In the genomic region with DNA sequence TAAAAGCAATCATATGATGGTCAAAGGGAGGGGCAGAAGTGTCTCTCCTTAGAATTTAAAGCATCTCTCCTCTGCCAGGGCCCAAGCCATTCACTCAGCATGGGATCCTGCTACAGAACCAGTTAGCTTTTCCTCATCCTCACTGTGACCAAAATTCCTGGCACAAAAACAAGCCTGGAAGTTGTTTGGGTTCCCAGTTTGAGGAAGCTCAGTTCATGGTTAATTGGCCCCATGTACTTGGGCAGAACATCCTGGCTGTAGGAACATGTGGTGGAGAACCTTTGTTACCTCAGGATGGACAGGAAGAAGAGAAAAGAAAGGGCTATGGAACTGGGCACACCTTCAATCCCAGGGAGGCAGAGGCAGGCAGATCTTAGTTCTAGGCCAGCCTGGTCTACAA, we compare ENCODE assay signal across 23 mouse cellular contexts. TPM values are rescaled to one million over a fixed set of nuclear protein-coding genes. Genes with fewer than 3 reads are reported as not detected.
A peak's percentile ranks its signal among the peaks of the same experiment; 100 is the strongest.
DNase-seq lines count a peak whose midpoint lies in the region; ATAC-seq and TF ChIP-seq lines count a peak whose summit lies in the region.
"Had no signal": no experiment of that assay in that cellular context is flagged by ENCODE, and none has a peak within 500 bp of the region (broad histone marks: within the 10 kb centered on the region; RNA-seq: fewer than 3 reads in every experiment).

No protein-coding gene starts in this region.

- TF ChIP-seq EP300 in heart, postnatal 0 days (IDR thresholded peaks at IDR 0.05; ENCODE audit: low read depth): no peak

- H3K4me1 ChIP-seq in heart, postnatal 0 days (ENCODE audit: control insufficient read depth, insufficient read depth): peaks cover 13% of the 10 kb centered on the region
- peaks cover 26% of the 10 kb centered on the region for H3K4me1 ChIP-seq in brown adipose tissue, adult 24 weeks (ENCODE audit: control insufficient read depth, insufficient read depth, insufficient read length, low read length)
- H3K4me1 ChIP-seq: embryonic facial prominence, embryonic 13.5 days; embryonic facial prominence, embryonic 15.5 days; forebrain, embryonic 10.5 days; forebrain, embryonic 12.5 days had no signal

- no peak overlapping the region for H3K9ac ChIP-seq in heart, postnatal 0 days (replicated peaks; ENCODE audit: low read depth, low read length)
- H3K9ac ChIP-seq: embryonic facial prominence, embryonic 13.5 days; embryonic facial prominence, embryonic 15.5 days; forebrain, embryonic 12.5 days had no signal

- DNase-seq in heart, adult 11 months: peak; percentile 94
- no peak for DNase-seq in heart, postnatal 25 days (ENCODE audit: low spot score)
- DNase-seq in heart, postnatal 0 days (ENCODE audit: low spot score): no peak
- DNase-seq in heart, adult 8-10 months (ENCODE audit: low spot score): no peak
- DNase-seq in adrenal gland, adult 2 months: no peak
- DNase-seq: adrenal gland, adult 8-10 months; adrenal gland, postnatal 14 days; adrenal gland, postnatal 36 days; cerebellum, adult 11 months; cerebellum, adult 18-20 months; cerebellum, adult 8-10 months; cerebellum, adult 9-11 months; cerebellum, postnatal 14 days; cerebellum, postnatal 36 days; embryo, embryonic 11 days had no signal

- H3K4me3 ChIP-seq in heart, postnatal 0 days (ENCODE audit: low read depth, low read length): no peak overlapping the region
- no peak overlapping the region for H3K4me3 ChIP-seq in brown adipose tissue, adult 24 weeks (ENCODE audit: insufficient read depth, low read depth, low read length)
- H3K4me3 ChIP-seq: embryonic facial prominence, embryonic 13.5 days; embryonic facial prominence, embryonic 15.5 days; erythroblast, embryonic 14.5 days; forebrain, embryonic 10.5 days; forebrain, embryonic 12.5 days had no signal

- intact Hi-C loops in heart, postnatal 25 days (cut with DNase I): no loop called here

- H3K9me3 ChIP-seq in heart, postnatal 0 days (replicated peaks; ENCODE audit: control insufficient read depth, low read length): no peaks in the 10 kb centered on the region
- H3K9me3 ChIP-seq: embryonic facial prominence, embryonic 13.5 days; embryonic facial prominence, embryonic 15.5 days; forebrain, embryonic 10.5 days; forebrain, embryonic 12.5 days had no signal

- H3K27ac ChIP-seq in heart, postnatal 0 days (ENCODE audit: low read depth): peak overlapping the region; percentile 88
- peak overlapping the region; percentile 53 for H3K27ac ChIP-seq in brown adipose tissue, adult 24 weeks (replicated peaks; ENCODE audit: low read depth, low read length)
- H3K27ac ChIP-seq: embryonic facial prominence, embryonic 13.5 days; embryonic facial prominence, embryonic 15.5 days; forebrain, embryonic 10.5 days; forebrain, embryonic 12.5 days had no signal

- TF ChIP-seq CTCF in heart, postnatal 0 days (IDR thresholded peaks at IDR 0.05; ENCODE audit: low read depth): no peak

- H3K36me3 ChIP-seq in heart, postnatal 0 days (replicated peaks; ENCODE audit: control insufficient read depth, insufficient read depth, low read length): no peaks in the 10 kb centered on the region
- H3K36me3 ChIP-seq: embryonic facial prominence, embryonic 13.5 days; embryonic facial prominence, embryonic 15.5 days; forebrain, embryonic 10.5 days; forebrain, embryonic 12.5 days had no signal

- no peak for ATAC-seq in heart, postnatal 0 days (ENCODE audit: insufficient read depth, low read depth)
- ATAC-seq: forebrain, embryonic 14.5 days; forebrain, embryonic 16.5 days had no signal

- no peak overlapping the region for H3K4me2 ChIP-seq in heart, postnatal 0 days (ENCODE audit: low read depth, low read length)
- H3K4me2 ChIP-seq: embryonic facial prominence, embryonic 13.5 days; embryonic facial prominence, embryonic 15.5 days; forebrain, embryonic 12.5 days had no signal

- no peaks in the 10 kb centered on the region for H3K27me3 ChIP-seq in heart, postnatal 0 days (ENCODE audit: control insufficient read depth, insufficient read depth, low read length)
- H3K27me3 ChIP-seq: embryonic facial prominence, embryonic 13.5 days; embryonic facial prominence, embryonic 15.5 days; forebrain, embryonic 12.5 days had no signal

RNA-seq across cellular contexts. Expression of gene Mfge8, which starts 52.4 kb away (rescaled TPM):
- total RNA-seq in heart, postnatal 25 days (2021): 100 to 1,000 TPM; 118 to 144 TPM
- 272 and 285 TPM in 2 replicates for total RNA-seq in heart, postnatal 0 days (2014; rRNA removed; ENCODE audit: low replicate concordance)
- 244 and 250 TPM in 2 replicates for polyA plus RNA-seq in heart, postnatal 0 days (2015; fragmentation: Nextera tagmentation; extraction: Ambion mirVana)
- total RNA-seq in heart, adult 8-10 months (2022): 100 to 1,000 TPM; 124 to 143 (median 129) TPM
- 79.7 and 84.7 TPM in 2 replicates for polyA plus RNA-seq in brown adipose tissue, adult 24 weeks (2012; ENCODE audit: insufficient read depth, insufficient read length, missing spikeins)
- total RNA-seq in adrenal gland, adult 2 months (2021): 100 to 1,000 TPM; 214 to 349 TPM
- polyA plus RNA-seq in adrenal gland, adult 2 months (2012; rRNA removed): 526 and 669 TPM in 2 replicates
